Mouse (Mus musculus) liver, adult 2 months (tissue): ENCODE data around the gene Oprm1. TPM values are rescaled to one million over a fixed set of nuclear protein-coding genes. Genes with fewer than 3 reads are reported as not detected.

ENCODE experiments used
- DNase-seq: peaks from one replicate; pipeline ENCODE4 v3.0.0-alpha.2; 2011; ENCODE audit warnings: low read depth, low spot score; ENCODE audit errors: extremely low read depth
- H3K27ac ChIP-seq: fragments of 200-500 bp; replicated peaks from 2 replicates; pipeline ENCODE4 v1.5.1; 2012; ENCODE audit warnings: low read depth, mild to moderate bottlenecking, control low read depth, inconsistent platforms, low read length; ENCODE audit not compliant: insufficient read depth
- H3K27me3 ChIP-seq: fragments of 200-500 bp; 2 replicates; pipeline ENCODE4 v1.6.1; 2012; ENCODE audit warnings: mild to moderate bottlenecking, moderate library complexity, low read length, inconsistent platforms; ENCODE audit not compliant: control insufficient read depth, insufficient read depth
- H3K36me3 ChIP-seq: fragments of 200-500 bp; 2 replicates; pipeline ENCODE4 v1.6.1; 2012; ENCODE audit warnings: low read length, inconsistent platforms; ENCODE audit not compliant: control insufficient read depth, insufficient read depth
- H3K4me1 ChIP-seq: fragments of 200-500 bp; 2 replicates; pipeline ENCODE4 v1.6.1; 2011; ENCODE audit warnings: low read length; ENCODE audit not compliant: control insufficient read depth, insufficient read depth
- H3K4me3 ChIP-seq: fragments of 200-500 bp; 2 replicates; pipeline ENCODE4 v1.5.1; 2011; ENCODE audit warnings: low read depth, mild to moderate bottlenecking, control low read depth, low read length, moderate library complexity; ENCODE audit not compliant: insufficient read depth
- H3K79me2 ChIP-seq: fragments of 200-500 bp; 2 replicates; pipeline ENCODE4 v1.6.1; 2012; ENCODE audit warnings: inconsistent platforms, mild to moderate bottlenecking, low read length, moderate library complexity; ENCODE audit not compliant: control insufficient read depth, insufficient read depth
- H3K9ac ChIP-seq: fragments of 200-500 bp; 2 replicates; pipeline ENCODE4 v1.6.1; 2012; ENCODE audit warnings: low read depth, mild to moderate bottlenecking, control low read depth, inconsistent platforms, low read length
- CTCF ChIP-seq: fragments of 200-500 bp; IDR thresholded peaks from 2 replicates; pipeline ENCODE4 v1.5.1; 2011; ENCODE audit warnings: low read depth, low read length, control low read depth
- POLR2A ChIP-seq: fragments of 200-500 bp; IDR thresholded peaks from 2 replicates; pipeline ENCODE4 v1.6.1; 2011; ENCODE audit warnings: low read length, control low read depth; ENCODE audit not compliant: insufficient read depth; ENCODE audit errors: extremely low read depth
- whole genome bisulfite sequencing: fragments of 180-500 bp; shearing (Covaris S2); methylation state at CpG from one replicate; pipeline ENCODE4 v1.1.7; 2018; 5-methylcytosine and 5-hydroxymethylcytosine counted together
- polyA plus RNA-seq: library from polyadenylated mRNA; depleted of rRNA; stranded (reverse); fragments of >200 nt; gene quantifications from 2 replicates; pipeline ENCODE4 v1.2.3, GENCODE M21; 2012; rRNA removed
- total RNA-seq: library from RNA; depleted of rRNA; stranded (reverse); fragments of >200 nt; gene quantifications from 2 replicates; pipeline ENCODE4 v1.2.3, GENCODE M21; 2014; rRNA removed

The Oprm1 gene
- total RNA-seq (not detected in 2 replicates), polyA plus RNA-seq (not detected in 2 replicates)

- DNase-seq = no peak
- Histone ChIP-seq H3K4me1 (no peaks in the 10 kb centered on the region), H3K27me3 (no peaks in the 10 kb centered on the region), H3K27ac (no peak within 1 kb of the TSS), H3K79me2 (no peaks in the 10 kb centered on the region), H3K4me3 (no peak within 1 kb of the TSS), H3K9ac (no peak within 1 kb of the TSS), H3K36me3 (no peaks in the 10 kb centered on the region)
- 91% methylated on average over 3 of the region's 3 CpGs for WGBS
- TF ChIP-seq POLR2A = no peak
- TF ChIP-seq CTCF = no peak
Observed at GRCm38 (mm10) chr10:6758206-6758605, at the start of gene Oprm1. TSS of gene Oprm1 (plus strand) at chr10:6758506.

- Histone ChIP-seq H3K79me2 (no peaks in the 10 kb centered on the region), H3K9ac (no peak overlapping the region), H3K36me3 (no peaks in the 10 kb centered on the region), H3K4me1 (no peaks in the 10 kb centered on the region), H3K27ac (no peak overlapping the region), H3K27me3 (no peaks in the 10 kb centered on the region), H3K4me3 (no peak overlapping the region)
- WGBS = 59% methylated on average over 4 of the region's 4 CpGs
- TF ChIP-seq CTCF = no peak
- no peak for TF ChIP-seq POLR2A
- DNase-seq = peak; percentile 41
Observed at GRCm38 (mm10) chr10:6717181-6717948, 40.9 kb upstream of the Oprm1 start.

- TF ChIP-seq POLR2A = no peak
- no peak for TF ChIP-seq CTCF
- H3K9ac ChIP-seq = no peak overlapping the region
- H3K27ac ChIP-seq = no peak overlapping the region
- no peaks in the 10 kb centered on the region for H3K27me3 ChIP-seq
- H3K79me2 ChIP-seq = no peaks in the 10 kb centered on the region
- no peak for DNase-seq
- no peaks in the 10 kb centered on the region for H3K4me1 ChIP-seq
- no peaks in the 10 kb centered on the region for H3K36me3 ChIP-seq
- H3K4me3 ChIP-seq = no peak overlapping the region
- WGBS = 43% methylated on average over 1 of the region's 1 CpGs
Observed at GRCm38 (mm10) chr10:6723765-6724164, 34.5 kb upstream of the Oprm1 start.

- Histone ChIP-seq H3K36me3 (no peaks in the 10 kb centered on the region), H3K27ac (no peak overlapping the region), H3K9ac (no peak overlapping the region), H3K79me2 (no peaks in the 10 kb centered on the region), H3K27me3 (no peaks in the 10 kb centered on the region), H3K4me1 (no peaks in the 10 kb centered on the region), H3K4me3 (no peak overlapping the region)
- TF ChIP-seq POLR2A (no peak), CTCF (no peak)
- DNase-seq = no peak
- 92% methylated on average over 3 of the region's 3 CpGs for WGBS
Observed at GRCm38 (mm10) chr10:6728469-6728868, 29.8 kb upstream of the Oprm1 start.

- WGBS = 71% methylated on average over 5 of the region's 5 CpGs
- H3K27me3 ChIP-seq = no peaks in the 10 kb centered on the region
- H3K4me1 ChIP-seq = no peaks in the 10 kb centered on the region
- no peak for DNase-seq
- H3K79me2 ChIP-seq = no peaks in the 10 kb centered on the region
- no peak overlapping the region for H3K27ac ChIP-seq
- TF ChIP-seq CTCF (no peak), POLR2A (no peak)
- no peak overlapping the region for H3K4me3 ChIP-seq
- no peak overlapping the region for H3K9ac ChIP-seq
- no peaks in the 10 kb centered on the region for H3K36me3 ChIP-seq
Observed at GRCm38 (mm10) chr10:6753375-6753774, 4.9 kb upstream of the Oprm1 start.

GRCm38 (mm10) chr10:6761287-6761811, 3.0 kb downstream of the Oprm1 start, which contains the start of gene Gm10945:
TSS of gene Gm10945 (minus strand) at chr10:6761761.
- no peak within 1 kb of the TSS for H3K27ac ChIP-seq
- H3K9ac ChIP-seq = no peak within 1 kb of the TSS
- no peak for TF ChIP-seq CTCF
- no peak for TF ChIP-seq POLR2A
- 89% methylated on average over 2 of the region's 2 CpGs for WGBS
- H3K79me2 ChIP-seq = no peaks in the 10 kb centered on the region
- H3K4me3 ChIP-seq = no peak within 1 kb of the TSS
- DNase-seq = peak; percentile 10
- no peaks in the 10 kb centered on the region for H3K4me1 ChIP-seq
- H3K36me3 ChIP-seq = no peaks in the 10 kb centered on the region
- no peaks in the 10 kb centered on the region for H3K27me3 ChIP-seq
